Mouse (Mus musculus) kidney, embryonic 14.5 days (tissue): ENCODE data around the gene Slc25a22. TPM values are rescaled to one million over a fixed set of nuclear protein-coding genes. Genes with fewer than 3 reads are reported as not detected.
A peak's percentile ranks its signal among the peaks of the same experiment; 100 is the strongest.

Experiments used
- ATAC-seq: fragments of 200-750 bp; cut with Nextera tagmentation; 2 replicates; pipeline ENCODE4 v1.8.0; 2017; ENCODE audit warnings: moderate number of reproducible peaks, mild to moderate bottlenecking, moderate TSS enrichment, moderate library complexity; ENCODE audit not compliant: low FRiP score, low TSS enrichment
- H3K27ac ChIP-seq: fragments of 300-500 bp; sonication (generic); 2 replicates; pipeline ENCODE4 v1.5.1; 2014; ENCODE audit warnings: low read depth, mild to moderate bottlenecking, low read length, moderate library complexity, mixed read lengths
- H3K27me3 ChIP-seq: fragments of 300-500 bp; sonication (generic); 2 replicates; pipeline ENCODE4 v1.6.1; 2014; ENCODE audit warnings: mild to moderate bottlenecking, low read length; ENCODE audit not compliant: control insufficient read depth, insufficient read depth
- H3K36me3 ChIP-seq: fragments of 300-500 bp; sonication (generic); 2 replicates; pipeline ENCODE4 v1.6.1; 2014; ENCODE audit warnings: low read length, mixed read lengths; ENCODE audit not compliant: control insufficient read depth, insufficient read depth
- H3K4me1 ChIP-seq: fragments of 300-500 bp; sonication (generic); 2 replicates; pipeline ENCODE4 v1.6.1; 2014; ENCODE audit warnings: low read length, mixed read lengths; ENCODE audit not compliant: control insufficient read depth, insufficient read depth
- H3K4me2 ChIP-seq: fragments of 300-500 bp; sonication (generic); replicated peaks from 2 replicates; pipeline ENCODE4 v1.6.1; 2014; ENCODE audit warnings: low read depth, mild to moderate bottlenecking, low read length
- H3K4me3 ChIP-seq: fragments of 300-500 bp; sonication (generic); 2 replicates; pipeline ENCODE4 v1.5.1; 2014; ENCODE audit warnings: mild to moderate bottlenecking, low read length
- H3K9ac ChIP-seq: fragments of 300-500 bp; sonication (generic); 2 replicates; pipeline ENCODE4 v1.6.1; 2014; ENCODE audit warnings: low read depth, mild to moderate bottlenecking, low read length, moderate library complexity
- H3K9me3 ChIP-seq: fragments of 300-500 bp; sonication (generic); 2 replicates; pipeline ENCODE4 v1.6.1; 2016; ENCODE audit warnings: low read length; ENCODE audit not compliant: control insufficient read depth
- WGBS: fragments of 180-500 bp; shearing (Covaris S2); extraction: QIAGEN DNeasy Blood & Tissue Kit; methylation state at CpG from one replicate; pipeline ENCODE4 v1.1.7; 2014; 5-methylcytosine and 5-hydroxymethylcytosine counted together
- polyA plus RNA-seq: library from polyadenylated mRNA; unstranded; fragments of >200 nt; fragmentation: Nextera tagmentation; extraction: Ambion mirVana; gene quantifications from 2 replicates; pipeline ENCODE4 v1.2.1, GENCODE M21; 2014

Slc25a22 gene
- polyA plus RNA-seq, 1 experiment from 2014 or later: 34.1 TPM

DNA sequence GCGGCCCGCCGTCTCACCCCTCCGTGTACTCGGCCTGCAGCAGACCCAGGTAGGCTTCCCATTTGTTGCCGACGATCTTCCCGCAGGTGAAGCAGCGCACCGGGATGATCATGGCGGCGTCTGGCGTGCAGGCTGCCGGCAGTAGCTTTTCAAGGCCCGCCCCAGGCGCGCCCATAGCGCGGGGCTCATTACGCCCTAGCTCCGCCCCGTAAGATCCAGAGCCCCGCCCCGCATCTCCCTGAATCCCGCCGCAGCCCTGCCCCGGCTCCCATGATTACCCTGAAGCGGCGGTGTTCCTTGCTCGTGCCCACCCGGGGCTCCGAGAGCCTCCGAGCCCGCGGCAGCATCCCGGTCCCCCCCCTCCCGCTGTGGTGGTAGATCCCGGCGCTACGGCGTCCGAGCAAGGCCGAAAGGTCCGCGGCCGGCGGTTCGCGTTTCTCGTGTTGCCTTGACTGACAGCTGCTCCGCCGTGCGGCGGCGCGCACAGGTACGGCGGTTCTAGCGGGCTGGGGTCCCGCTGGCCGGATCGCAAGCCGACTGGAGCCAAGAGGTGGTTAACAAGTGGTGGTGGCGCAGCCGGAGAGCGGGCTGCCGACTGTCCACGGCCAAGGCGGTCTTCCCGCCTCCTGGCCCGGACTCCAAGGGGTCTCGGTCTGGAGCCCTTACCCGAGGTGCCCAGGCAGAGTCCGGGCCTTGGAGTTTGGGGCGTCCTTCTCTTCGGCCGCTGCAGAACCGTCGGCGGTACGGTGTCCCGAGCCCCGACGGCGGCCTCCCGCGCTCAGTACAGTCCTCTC lies 37.5 kb upstream of the Slc25a22 start, which contains the start of the genes Polr2l and Tspan4:
Polr2l (minus strand) TSS at position 122 of the 794 bp plus-strand sequence.
Tspan4 (plus strand) TSS at position 230 of the 794 bp plus-strand sequence.
- Histone ChIP-seq H3K36me3 (peaks cover 26% of the 10 kb centered on the region), H3K27ac (peak within 1 kb of the TSS; percentile 95), H3K9ac (peak within 1 kb of the TSS; percentile 87), H3K4me1 (peaks cover 40% of the 10 kb centered on the region), H3K4me3 (peak within 1 kb of the TSS; percentile 85), H3K4me2 (peak within 1 kb of the TSS; percentile 90), H3K9me3 (no peaks in the 10 kb centered on the region), H3K27me3 (no peaks in the 10 kb centered on the region)
- ATAC-seq: peak; percentile 65
- under 1% methylated on average over 81 of the region's 87 CpGs for WGBS

DNA sequence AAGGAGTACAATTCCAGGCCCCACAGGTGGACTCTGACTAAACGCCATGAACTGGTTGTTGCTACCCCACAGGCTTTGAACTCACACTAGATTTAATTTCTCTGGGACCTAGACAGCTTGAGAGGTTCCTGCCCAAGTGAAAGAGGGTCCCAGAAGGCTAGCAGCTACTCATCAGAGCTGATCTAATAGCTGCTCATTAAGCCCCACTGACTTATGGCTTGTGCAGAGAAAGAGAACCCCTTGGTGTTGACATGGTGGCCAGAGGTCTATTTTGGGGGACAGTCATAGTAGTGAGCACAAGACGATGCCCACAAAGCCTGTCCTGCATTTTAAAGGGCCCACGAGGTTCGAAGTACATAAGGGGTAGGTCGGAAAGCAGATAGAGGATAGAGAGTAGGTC lies 36.5 kb upstream of the Slc25a22 start:
- Histone ChIP-seq H3K36me3 (peaks cover 36% of the 10 kb centered on the region), H3K4me2 (peak overlapping the region; percentile 90), H3K27ac (no peak overlapping the region), H3K4me1 (peaks cover 48% of the 10 kb centered on the region), H3K4me3 (peak overlapping the region; percentile 85), H3K9ac (peak overlapping the region; percentile 87), H3K9me3 (no peaks in the 10 kb centered on the region), H3K27me3 (no peaks in the 10 kb centered on the region)
- WGBS: 8% methylated on average over 5 of the region's 5 CpGs
- no peak for ATAC-seq

DNA sequence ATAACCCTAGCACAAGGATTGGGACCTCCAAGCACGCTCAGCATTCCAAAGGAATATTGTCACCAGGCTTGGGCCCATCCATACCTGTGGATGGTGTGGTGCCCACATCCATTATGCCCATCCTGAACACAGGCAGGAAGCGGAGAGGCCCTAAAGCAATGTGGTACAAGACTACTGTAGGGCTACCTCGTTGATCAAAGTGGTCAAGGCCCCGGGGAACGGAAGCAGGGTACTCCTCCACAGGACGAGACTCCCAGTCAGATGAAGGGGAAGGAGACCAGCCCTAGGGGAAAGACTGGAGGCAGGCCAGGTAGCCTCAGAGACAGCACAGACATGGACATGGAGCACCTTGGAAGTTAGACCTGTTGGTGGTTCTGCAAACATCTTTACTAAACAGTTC lies 35.1 kb upstream of the Slc25a22 start:
- 84% methylated on average over 6 of the region's 6 CpGs for WGBS

GRCm38 (mm10) chr7:141472226-141472625 lies 34.5 kb upstream of the Slc25a22 start:
- no peaks in the 10 kb centered on the region for H3K9me3 ChIP-seq
- ATAC-seq: no peak
- H3K4me2 ChIP-seq: no peak overlapping the region
- peaks cover 36% of the 10 kb centered on the region for H3K36me3 ChIP-seq
- no peak overlapping the region for H3K27ac ChIP-seq
- H3K9ac ChIP-seq: peak overlapping the region; percentile 12; the same call in 1 of the 2 replicates
- H3K4me1 ChIP-seq: peaks cover 47% of the 10 kb centered on the region
- H3K27me3 ChIP-seq: no peaks in the 10 kb centered on the region
- WGBS: 84% methylated on average over 6 of the region's 6 CpGs
- H3K4me3 ChIP-seq: no peak overlapping the region

More for the DNA sequence above, 35.1 kb upstream of the Slc25a22 start:
- H3K27me3 ChIP-seq: no peaks in the 10 kb centered on the region
- H3K36me3 ChIP-seq: peaks cover 36% of the 10 kb centered on the region
- ATAC-seq: no peak
- H3K4me2 ChIP-seq: no peak overlapping the region
- peaks cover 52% of the 10 kb centered on the region for H3K4me1 ChIP-seq
- no peak overlapping the region for H3K4me3 ChIP-seq
- H3K9ac ChIP-seq: peak overlapping the region; percentile 23; the same call in 1 of the 2 replicates
- no peaks in the 10 kb centered on the region for H3K9me3 ChIP-seq
- H3K27ac ChIP-seq: no peak overlapping the region

DNA sequence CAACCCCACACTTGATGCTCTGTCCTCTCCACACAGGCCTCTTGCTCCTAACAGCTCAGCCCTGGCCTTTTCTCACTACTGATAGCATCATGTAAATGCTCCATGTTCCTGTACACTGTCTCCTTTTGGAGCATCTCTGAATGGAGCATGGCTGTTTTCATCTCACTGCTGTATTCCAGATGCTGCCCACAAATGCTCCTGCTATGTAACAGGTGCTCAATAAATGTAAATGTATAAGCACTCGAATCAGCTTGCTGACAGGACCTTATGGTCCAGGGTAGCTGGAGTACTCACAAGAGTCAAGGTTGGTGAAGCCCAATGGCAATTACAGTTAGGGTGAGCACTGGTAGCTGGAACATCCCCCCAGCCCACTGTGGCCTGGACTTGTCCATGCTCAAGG lies 33.5 kb upstream of the Slc25a22 start:
- no peak overlapping the region for H3K4me2 ChIP-seq
- no peak overlapping the region for H3K4me3 ChIP-seq
- H3K27me3 ChIP-seq: 0 out of 2 replicates have a peak, but pooled peaks cover 4% of the 10 kb centered on the region
- ATAC-seq: no peak
- 92% methylated on average over 1 of the region's 1 CpGs for WGBS
- no peaks in the 10 kb centered on the region for H3K9me3 ChIP-seq
- no peak overlapping the region for H3K27ac ChIP-seq
- H3K36me3 ChIP-seq: peaks cover 36% of the 10 kb centered on the region
- no peak overlapping the region for H3K9ac ChIP-seq
- H3K4me1 ChIP-seq: peaks cover 43% of the 10 kb centered on the region

- Histone ChIP-seq H3K27ac (no peak overlapping the region), H3K9ac (no peak overlapping the region), H3K4me2 (no peak overlapping the region), H3K9me3 (no peaks in the 10 kb centered on the region), H3K36me3 (peaks cover 36% of the 10 kb centered on the region), H3K4me3 (no peak overlapping the region), H3K27me3 (peaks cover 4% of the 10 kb centered on the region; the same call in 1 of the 2 replicates), H3K4me1 (peaks cover 38% of the 10 kb centered on the region)
- ATAC-seq: no peak
- WGBS: 95% methylated on average over 10 of the region's 10 CpGs
Measured at GRCm38 (mm10) chr7:141470637-141470944, 32.9 kb upstream of the Slc25a22 start.

DNA sequence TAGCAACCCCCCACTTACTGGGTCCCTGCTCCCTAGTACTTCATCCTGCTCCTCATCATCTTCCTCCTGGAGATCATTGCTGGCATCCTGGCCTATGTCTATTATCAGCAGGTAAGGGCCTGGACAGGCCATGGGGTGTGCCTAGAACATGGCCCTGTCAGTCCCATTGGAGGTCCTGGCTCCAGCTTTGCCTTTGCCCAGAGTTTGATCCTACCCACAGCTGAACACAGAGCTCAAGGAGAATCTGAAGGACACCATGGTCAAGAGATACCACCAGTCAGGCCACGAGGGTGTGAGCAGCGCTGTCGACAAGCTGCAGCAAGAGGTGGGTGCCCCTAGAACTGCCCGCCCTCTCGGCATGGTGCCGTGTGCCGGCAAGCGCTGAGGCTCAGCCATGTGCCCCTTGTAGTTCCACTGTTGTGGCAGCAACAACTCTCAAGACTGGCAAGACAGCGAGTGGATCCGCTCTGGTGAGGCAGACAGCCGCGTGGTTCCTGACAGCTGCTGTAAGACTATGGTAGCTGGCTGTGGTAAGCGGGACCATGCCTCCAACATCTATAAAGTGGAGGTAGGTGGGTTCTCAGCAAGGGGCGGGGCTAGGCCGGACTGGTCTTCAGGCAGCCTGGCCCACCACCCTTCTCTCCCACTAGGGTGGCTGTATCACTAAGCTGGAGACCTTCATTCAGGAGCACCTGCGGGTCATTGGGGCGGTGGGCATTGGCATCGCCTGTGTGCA lies 32.4 kb upstream of the Slc25a22 start:
- Histone ChIP-seq H3K9me3 (no peaks in the 10 kb centered on the region), H3K4me3 (peak overlapping the region; percentile 57; the same call in 1 of the 2 replicates), H3K27me3 (peaks cover 8% of the 10 kb centered on the region; the same call in 1 of the 2 replicates), H3K9ac (no peak overlapping the region; the same call in 1 of the 2 replicates), H3K4me1 (peaks cover 43% of the 10 kb centered on the region), H3K4me2 (peak overlapping the region; percentile 52), H3K27ac (peak overlapping the region; percentile 87; the same call in 1 of the 2 replicates), H3K36me3 (peaks cover 36% of the 10 kb centered on the region)
- ATAC-seq: no peak
- 91% methylated on average over 18 of the region's 18 CpGs for WGBS

- ATAC-seq: no peak
- H3K4me1 ChIP-seq: peaks cover 49% of the 10 kb centered on the region
- H3K9ac ChIP-seq: peak overlapping the region; percentile 71; the same call in 1 of the 2 replicates
Measured at GRCm38 (mm10) chr7:141469352-141469751, 31.7 kb upstream of the Slc25a22 start.

More at GRCm38 (mm10) chr7:141469352-141469751, 31.7 kb upstream of the Slc25a22 start:
- 54% methylated on average over 6 of the region's 6 CpGs for WGBS
- Histone ChIP-seq H3K4me3 (peak overlapping the region; percentile 57; the same call in 1 of the 2 replicates), H3K27ac (peak overlapping the region; percentile 87), H3K36me3 (peaks cover 36% of the 10 kb centered on the region), H3K4me2 (peak overlapping the region; percentile 52), H3K9me3 (no peaks in the 10 kb centered on the region), H3K27me3 (peaks cover 14% of the 10 kb centered on the region)
